Mouse (Mus musculus) hindbrain, embryonic 11.5 days (tissue): Measurements from ENCODE around the gene Olfr65. TPM values are rescaled to one million over a fixed set of nuclear protein-coding genes. Genes with fewer than 3 reads are reported as not detected.

Experiments used
- ATAC-seq: fragments of 200-750 bp; cut with Nextera tagmentation; 2 replicates; pipeline ENCODE4 v1.8.0; 2017; ENCODE audit warnings: mild to moderate bottlenecking, moderate TSS enrichment, moderate library complexity; ENCODE audit not compliant: low FRiP score
- DNase-seq: peaks from one replicate; pipeline ENCODE4 v3.0.0-alpha.2; 2015; ENCODE audit warnings: low spot score
- H3K27ac ChIP-seq: fragments of 300-500 bp; sonication (generic); 2 replicates; pipeline ENCODE4 v1.5.1; 2014; ENCODE audit warnings: mild to moderate bottlenecking, low read depth, low read length
- H3K27me3 ChIP-seq: fragments of 300-500 bp; sonication (generic); 2 replicates; pipeline ENCODE4 v1.6.1; 2014; ENCODE audit warnings: mild to moderate bottlenecking, low read length, moderate library complexity, mixed read lengths; ENCODE audit not compliant: control insufficient read depth, insufficient read depth
- H3K36me3 ChIP-seq: fragments of 300-500 bp; sonication (generic); 2 replicates; pipeline ENCODE4 v1.6.1; 2014; ENCODE audit warnings: mild to moderate bottlenecking, low read length, moderate library complexity, mixed read lengths; ENCODE audit not compliant: control insufficient read depth, insufficient read depth
- H3K4me1 ChIP-seq: fragments of 300-500 bp; sonication (generic); replicated peaks from 2 replicates; pipeline ENCODE4 v1.6.1; 2014; ENCODE audit warnings: low read length, mixed read lengths; ENCODE audit not compliant: control insufficient read depth, insufficient read depth
- H3K4me2 ChIP-seq: fragments of 300-500 bp; sonication (generic); replicated peaks from 2 replicates; pipeline ENCODE4 v1.6.1; 2014; ENCODE audit warnings: mild to moderate bottlenecking, low read depth, low read length
- H3K4me3 ChIP-seq: fragments of 300-500 bp; sonication (generic); 2 replicates; pipeline ENCODE4 v1.5.1; 2014; ENCODE audit warnings: low read depth, low read length
- H3K9ac ChIP-seq: fragments of 300-500 bp; sonication (generic); 2 replicates; pipeline ENCODE4 v1.6.1; 2014; ENCODE audit warnings: low read depth, low read length
- H3K9me3 ChIP-seq: fragments of 300-500 bp; sonication (generic); 2 replicates; pipeline ENCODE4 v1.6.1; 2016; ENCODE audit warnings: low read length; ENCODE audit not compliant: control insufficient read depth
- polyA plus RNA-seq: library from polyadenylated mRNA; unstranded; fragments of >200 nt; fragmentation: Nextera tagmentation; extraction: Ambion mirVana; gene quantifications from 2 replicates; pipeline ENCODE4 v1.2.1, GENCODE M21; 2014

The Olfr65 gene
- polyA plus RNA-seq, 1 experiment from 2014 or later = not detected

- DNase-seq = no peak
- Histone ChIP-seq H3K4me3 (no peak within 1 kb of the TSS), H3K9ac (no peak within 1 kb of the TSS), H3K4me1 (no peaks in the 10 kb centered on the region), H3K9me3 (no peaks in the 10 kb centered on the region), H3K27ac (no peak within 1 kb of the TSS), H3K36me3 (no peaks in the 10 kb centered on the region), H3K27me3 (no peaks in the 10 kb centered on the region), H3K4me2 (no peak within 1 kb of the TSS)
- no peak for ATAC-seq
These were observed 40.9 kb downstream of the Olfr65 start, which contains the start of gene Olfr633 for GRCm38 (mm10) chr7:103944137-103944536. Gene Olfr633, plus strand, starts transcription at chr7:103944437.

Other genes starting within 250 kb of the Olfr65 start
- not detected in 2 replicates for gene Olfr623, start 239.8 kb upstream of the Olfr65 start, polyA plus RNA-seq
- gene Olfr624, start 232.3 kb upstream of the Olfr65 start, polyA plus RNA-seq = 0.03 and 0.04 TPM in 2 replicates
- gene Olfr625-ps1, start 220.8 kb upstream of the Olfr65 start, polyA plus RNA-seq = not detected in 2 replicates
- not detected in 2 replicates for gene Olfr243, start 188.8 kb upstream of the Olfr65 start, polyA plus RNA-seq
- not detected in 2 replicates for gene Olfr628, start 173.1 kb upstream of the Olfr65 start, polyA plus RNA-seq
- not detected in 2 replicates for gene Olfr629, start 158.5 kb upstream of the Olfr65 start, polyA plus RNA-seq
- gene Olfr630, start 146.2 kb upstream of the Olfr65 start, polyA plus RNA-seq = not detected in 2 replicates
- not detected in 2 replicates for gene Olfr69, start 131.9 kb upstream of the Olfr65 start, polyA plus RNA-seq
- not detected in 2 replicates for gene Olfr68, start 123.8 kb upstream of the Olfr65 start, polyA plus RNA-seq
- gene Olfr67, start 111.7 kb upstream of the Olfr65 start, polyA plus RNA-seq = not detected in 2 replicates
- gene Hbb-bt, start 89.5 kb upstream of the Olfr65 start, polyA plus RNA-seq = 658 and 732 TPM in 2 replicates
- 266 and 269 TPM in 2 replicates for gene Hbb-bs, start 75.4 kb upstream of the Olfr65 start, polyA plus RNA-seq
- gene Hbb-bh2, start 63.0 kb upstream of the Olfr65 start, polyA plus RNA-seq = not detected in 2 replicates
- gene Hbb-bh1, start 60.3 kb upstream of the Olfr65 start, polyA plus RNA-seq = 2,447 and 2,531 TPM in 2 replicates
- gene Hbb-y, start 50.3 kb upstream of the Olfr65 start, polyA plus RNA-seq = 10,698 and 10,834 TPM in 2 replicates
- not detected in 2 replicates for gene Olfr66, start 17.2 kb upstream of the Olfr65 start, polyA plus RNA-seq
- not detected in 2 replicates for gene Olfr64, start 9.0 kb upstream of the Olfr65 start, polyA plus RNA-seq
- not detected in 2 replicates for gene Olfr631, start 25.3 kb downstream of the Olfr65 start, polyA plus RNA-seq
- 0.13 TPM in 1 of 2 replicates, not detected in the other for gene Olfr632, start 30.9 kb downstream of the Olfr65 start, polyA plus RNA-seq
- gene Olfr633, start 41.0 kb downstream of the Olfr65 start, polyA plus RNA-seq = not detected in 2 replicates
- gene Olfr635, start 67.7 kb downstream of the Olfr65 start, polyA plus RNA-seq = not detected in 2 replicates
- gene Olfr638, start 95.3 kb downstream of the Olfr65 start, polyA plus RNA-seq = not detected in 2 replicates
- 0.05 TPM in 1 of 2 replicates, not detected in the other for gene Olfr639, start 113.8 kb downstream of the Olfr65 start, polyA plus RNA-seq
- not detected in 2 replicates for gene Olfr640, start 122.1 kb downstream of the Olfr65 start, polyA plus RNA-seq
- gene Olfr641, start 132.0 kb downstream of the Olfr65 start, polyA plus RNA-seq = not detected in 2 replicates
- gene Olfr642, start 149.2 kb downstream of the Olfr65 start, polyA plus RNA-seq = not detected in 2 replicates
- not detected in 2 replicates for gene 4930516K23Rik, start 158.0 kb downstream of the Olfr65 start, polyA plus RNA-seq
- not detected in 2 replicates for gene Olfr644, start 168.4 kb downstream of the Olfr65 start, polyA plus RNA-seq
- not detected in 2 replicates for gene Olfr645, start 182.0 kb downstream of the Olfr65 start, polyA plus RNA-seq
- not detected in 2 replicates for gene Olfr646, start 201.4 kb downstream of the Olfr65 start, polyA plus RNA-seq
- gene Ubqln5, start 226.3 kb downstream of the Olfr65 start, polyA plus RNA-seq = not detected in 2 replicates
- gene Olfr643, start 233.9 kb downstream of the Olfr65 start, polyA plus RNA-seq = not detected in 2 replicates
- not detected in 2 replicates for gene Ubqln3, start 239.8 kb downstream of the Olfr65 start, polyA plus RNA-seq
- gene Ubqlnl, start 247.1 kb downstream of the Olfr65 start, polyA plus RNA-seq = not detected in 2 replicates